Mouse (Mus musculus) CH12.LX (cell line): ENCODE results near the gene Hist1h2ab. TPM values are rescaled to one million over a fixed set of nuclear protein-coding genes. Genes with fewer than 3 reads are reported as not detected.

Experiments used
- DNase-seq: peaks from one replicate; pipeline ENCODE4 v3.0.0-alpha.2; 2013; ENCODE audit errors: extremely low read depth
- H3K27ac ChIP-seq: 2 replicates; pipeline ENCODE4 v1.5.1; 2012; ENCODE audit warnings: low read depth, mild to moderate bottlenecking, control low read depth, moderate library complexity; ENCODE audit not compliant: insufficient read depth
- H3K27me3 ChIP-seq: replicated peaks from 2 replicates; pipeline ENCODE3; 2012; ENCODE audit warnings: inconsistent platforms
- H3K36me3 ChIP-seq, 2 experiments: replicated peaks in 1 of 2; 2 replicates each; pipeline versions ENCODE3 to v1.6.1; 2012; ENCODE audit warnings: inconsistent platforms in 1 of 2, low read length in 1 of 2, mild to moderate bottlenecking in 1 of 2, mixed read lengths in 1 of 2, moderate library complexity in 1 of 2; ENCODE audit not compliant: control insufficient read depth in 1 of 2, insufficient read depth in 1 of 2
- H3K4me1 ChIP-seq, 2 experiments: 2 replicates each; pipeline ENCODE4 v1.6.1; 2012; ENCODE audit warnings: inconsistent platforms in 1 of 2, moderate library complexity in 1 of 2; ENCODE audit not compliant: insufficient read depth in 2 of 2, control insufficient read depth in 1 of 2
- H3K4me2 ChIP-seq: 2 replicates; pipeline ENCODE4 v1.6.1; 2012; ENCODE audit warnings: low read depth, mild to moderate bottlenecking, control low read depth; ENCODE audit not compliant: poor library complexity, insufficient read depth, severe bottlenecking
- H3K4me3 ChIP-seq, 3 experiments: fragments of 150-350 bp in 1 of 3; sonication (generic) in 1 of 3; replicated peaks in 1 of 3; 2 replicates each; pipeline versions ENCODE3 to v1.5.1; 2011 to 2012; ENCODE audit warnings: low read depth in 2 of 3, low read length in 2 of 3, mild to moderate bottlenecking in 2 of 3, moderate library complexity in 2 of 3, control low read depth in 1 of 3, improper control_type of control experiment in 1 of 3, inconsistent platforms in 1 of 3, mixed read lengths in 1 of 3; ENCODE audit not compliant: poor library complexity in 1 of 3
- H3K79me2 ChIP-seq: replicated peaks from 2 replicates; pipeline ENCODE4 v1.6.1; 2012; ENCODE audit warnings: mild to moderate bottlenecking, moderate library complexity; ENCODE audit not compliant: control insufficient read depth, poor library complexity, insufficient read depth, severe bottlenecking; ENCODE audit errors: extremely low read depth
- H3K9ac ChIP-seq: 2 replicates; pipeline ENCODE4 v1.6.1; 2012; ENCODE audit warnings: low read depth, mild to moderate bottlenecking, control low read depth, moderate library complexity; ENCODE audit not compliant: insufficient read depth
- H3K9me3 ChIP-seq: replicated peaks from 2 replicates; pipeline ENCODE3; 2012; ENCODE audit warnings: low read length, inconsistent platforms, mixed read lengths
- BHLHE40 ChIP-seq: IDR thresholded peaks from 2 replicates; pipeline ENCODE4 v1.6.1; 2011; ENCODE audit warnings: mild to moderate bottlenecking, low read depth, low read length, improper control_type of control experiment
- CHD1 ChIP-seq: IDR thresholded peaks from 2 replicates; pipeline ENCODE4 v1.6.1; 2012; ENCODE audit warnings: low read depth, low read length, improper control_type of control experiment, inconsistent platforms
- CHD2 ChIP-seq: IDR thresholded peaks from 2 replicates; pipeline ENCODE4 v1.6.1; 2011; ENCODE audit warnings: low read length, improper control_type of control experiment
- CTCF ChIP-seq, 2 experiments: IDR thresholded peaks in 1 of 2; conservative IDR thresholded peaks in 1 of 2; 2 replicates each; pipeline ENCODE4 v1.5.1; 2011 to 2012; ENCODE audit warnings: low read depth in 2 of 2, low read length in 2 of 2, improper control_type of control experiment in 1 of 2, inconsistent platforms in 1 of 2, mild to moderate bottlenecking in 1 of 2, moderate library complexity in 1 of 2
- E2F4 ChIP-seq: IDR thresholded peaks from 2 replicates; pipeline ENCODE4 v1.6.1; 2011; ENCODE audit warnings: low read depth, low read length, improper control_type of control experiment; ENCODE audit not compliant: insufficient replicate concordance
- ELF1 ChIP-seq: IDR thresholded peaks from 2 replicates; pipeline ENCODE4 v1.6.1; 2014; ENCODE audit warnings: low read depth, mild to moderate bottlenecking, inconsistent platforms, low read length, improper control_type of control experiment
- EP300 ChIP-seq: IDR thresholded peaks from 2 replicates; pipeline ENCODE4 v1.6.1; 2011; ENCODE audit warnings: low read length, improper control_type of control experiment
- ETS1 ChIP-seq: conservative IDR thresholded peaks from 2 replicates; pipeline ENCODE4 v1.6.1; 2012; ENCODE audit warnings: low read depth, mild to moderate bottlenecking, inconsistent platforms, low read length, improper control_type of control experiment, moderate library complexity
- GABPA ChIP-seq: IDR thresholded peaks from 2 replicates; pipeline ENCODE4 v1.6.1; 2012; ENCODE audit warnings: low read depth, low read length, improper control_type of control experiment, inconsistent platforms; ENCODE audit not compliant: insufficient replicate concordance
- HCFC1 ChIP-seq: IDR thresholded peaks from 2 replicates; pipeline ENCODE4 v1.6.1; 2012; ENCODE audit warnings: low read depth, mild to moderate bottlenecking, inconsistent platforms, low read length, improper control_type of control experiment
- IRF4 ChIP-seq: IDR thresholded peaks from 2 replicates; pipeline ENCODE4 v1.6.1; 2014; ENCODE audit warnings: low read depth, mild to moderate bottlenecking, inconsistent platforms, low read length, improper control_type of control experiment
- JUN ChIP-seq: IDR thresholded peaks from 2 replicates; pipeline ENCODE4 v1.6.1; 2011; ENCODE audit warnings: low read depth, mild to moderate bottlenecking, low read length, improper control_type of control experiment, moderate library complexity; ENCODE audit not compliant: insufficient read depth
- JUND ChIP-seq: conservative IDR thresholded peaks from 2 replicates; pipeline ENCODE4 v1.6.1; 2011; ENCODE audit warnings: low read depth, low read length, improper control_type of control experiment
- KAT2A ChIP-seq: IDR thresholded peaks from 2 replicates; pipeline ENCODE4 v1.6.1; 2012; ENCODE audit warnings: low read length, improper control_type of control experiment, inconsistent platforms; ENCODE audit not compliant: insufficient replicate concordance
- MAFK ChIP-seq: IDR thresholded peaks from 2 replicates; pipeline ENCODE4 v1.6.1; 2011; ENCODE audit warnings: low read length, improper control_type of control experiment; ENCODE audit not compliant: insufficient replicate concordance
- MAX ChIP-seq: IDR thresholded peaks from 2 replicates; pipeline ENCODE4 v1.6.1; 2011; ENCODE audit warnings: low read length, improper control_type of control experiment
- MAZ ChIP-seq: IDR thresholded peaks from 2 replicates; pipeline ENCODE4 v1.6.1; 2012; ENCODE audit warnings: low read depth, mild to moderate bottlenecking, inconsistent platforms, low read length, improper control_type of control experiment, moderate library complexity
- MEF2A ChIP-seq: IDR thresholded peaks from 2 replicates; pipeline ENCODE4 v1.6.1; 2014; ENCODE audit warnings: low read depth, mild to moderate bottlenecking, inconsistent platforms, low read length, improper control_type of control experiment, borderline replicate concordance
- MXI1 ChIP-seq: IDR thresholded peaks from 2 replicates; pipeline ENCODE4 v1.6.1; 2011; ENCODE audit warnings: mild to moderate bottlenecking, low read depth, low read length, improper control_type of control experiment
- MYC ChIP-seq: IDR thresholded peaks from 2 replicates; pipeline ENCODE4 v1.6.1; 2011; ENCODE audit warnings: low read depth, mild to moderate bottlenecking, improper control_type of control experiment, low read length
- NELFE ChIP-seq: IDR thresholded peaks from 2 replicates; pipeline ENCODE4 v1.6.1; 2011; ENCODE audit warnings: low read depth, low read length, improper control_type of control experiment
- NRF1 ChIP-seq: IDR thresholded peaks from 2 replicates; pipeline ENCODE4 v1.6.1; 2014; ENCODE audit warnings: low read depth, mild to moderate bottlenecking, inconsistent platforms, low read length, improper control_type of control experiment, moderate library complexity
- PAX5 ChIP-seq: IDR thresholded peaks from 2 replicates; pipeline ENCODE4 v1.6.1; 2012; ENCODE audit warnings: low read length, inconsistent platforms, mixed read lengths
- POLR2A ChIP-seq: IDR thresholded peaks from 2 replicates; pipeline ENCODE4 v1.6.1; 2011; ENCODE audit warnings: low read depth, mild to moderate bottlenecking, improper control_type of control experiment, low read length
- POLR2AphosphoS2 ChIP-seq: IDR thresholded peaks from 2 replicates; pipeline ENCODE4 v1.6.1; 2011; ENCODE audit warnings: low read depth, low read length, improper control_type of control experiment
- RAD21 ChIP-seq: IDR thresholded peaks from 2 replicates; pipeline ENCODE4 v1.6.1; 2011; ENCODE audit warnings: low read depth, mild to moderate bottlenecking, low read length, improper control_type of control experiment, moderate library complexity
- RCOR1 ChIP-seq: conservative IDR thresholded peaks from 2 replicates; pipeline ENCODE4 v1.6.1; 2012; ENCODE audit warnings: low read depth, mild to moderate bottlenecking, inconsistent platforms, low read length, improper control_type of control experiment
- SIN3A ChIP-seq: IDR thresholded peaks from 2 replicates; pipeline ENCODE4 v1.6.1; 2012; ENCODE audit warnings: low read length, improper control_type of control experiment, inconsistent platforms
- SMC3 ChIP-seq: IDR thresholded peaks from 2 replicates; pipeline ENCODE4 v1.6.1; 2011; ENCODE audit warnings: low read depth, low read length, improper control_type of control experiment
- TBP ChIP-seq: conservative IDR thresholded peaks from 2 replicates; pipeline ENCODE4 v1.6.1; 2011; ENCODE audit warnings: low read depth, low read length, improper control_type of control experiment
- TCF12 ChIP-seq: IDR thresholded peaks from 2 replicates; pipeline ENCODE4 v1.6.1; 2014; ENCODE audit warnings: low read depth, mild to moderate bottlenecking, inconsistent platforms, low read length, improper control_type of control experiment
- UBTF ChIP-seq: IDR thresholded peaks from 2 replicates; pipeline ENCODE4 v1.6.1; 2012; ENCODE audit warnings: low read depth, mild to moderate bottlenecking, inconsistent platforms, low read length, improper control_type of control experiment, moderate library complexity
- USF1 ChIP-seq: IDR thresholded peaks from 2 replicates; pipeline ENCODE4 v1.6.1; 2014; ENCODE audit warnings: low read depth, mild to moderate bottlenecking, inconsistent platforms, low read length, improper control_type of control experiment
- USF2 ChIP-seq: conservative IDR thresholded peaks from 2 replicates; pipeline ENCODE4 v1.6.1; 2011; ENCODE audit warnings: low read depth, low read length, improper control_type of control experiment
- ZC3H11A ChIP-seq: IDR thresholded peaks from 2 replicates; pipeline ENCODE4 v1.6.1; 2012; ENCODE audit warnings: low read depth, mild to moderate bottlenecking, inconsistent platforms, low read length, improper control_type of control experiment
- ZKSCAN1 ChIP-seq: IDR thresholded peaks from 2 replicates; pipeline ENCODE4 v1.6.1; 2012; ENCODE audit warnings: low read depth, inconsistent platforms, low read length, improper control_type of control experiment, borderline replicate concordance
- ZMIZ1 ChIP-seq: IDR thresholded peaks from 2 replicates; pipeline ENCODE4 v1.6.1; 2012; ENCODE audit warnings: low read depth, mild to moderate bottlenecking, inconsistent platforms, low read length, improper control_type of control experiment
- ZNF384 ChIP-seq: IDR thresholded peaks from 2 replicates; pipeline ENCODE4 v1.6.1; 2012; ENCODE audit warnings: low read depth, low read length, improper control_type of control experiment, inconsistent platforms
- dilution Hi-C: fragments of 300-500 bp; cut with MboI; formaldehyde crosslinking; loops from 2 replicates; pipeline ENCODE4 v1.14.3; 2020; ENCODE audit warnings: low sequenced_read_pairs; ENCODE audit not compliant: extremely low pct_unique_long_range_greater_than_20kb, extremely low pct_ligation_motif_present
- in situ Hi-C: fragments of 300-500 bp; cut with MboI; formaldehyde crosslinking; loops from 3 replicates; pipeline ENCODE4 v1.14.3; 2019; ENCODE audit warnings: low sequenced_read_pairs, low pct_ligation_motif_present, low pct_unique_long_range_greater_than_20kb, mixed read lengths
- polyA plus RNA-seq: library from polyadenylated mRNA; unstranded; fragments of >175 nt; gene quantifications from 2 replicates; pipeline ENCODE4 v1.2.1, GENCODE M21; 2012; ENCODE audit warnings: low read depth; ENCODE audit not compliant: insufficient read length
- total RNA-seq, 2 experiments: library from RNA; depleted of rRNA; stranded (reverse); fragments of 300-350 nt in 1 of 2; fragments of >200 nt in 1 of 2; gene quantifications; 2 replicates each; pipeline ENCODE4 v1.2.3; 2012 to 2014

The Hist1h2ab gene
- total and polyA plus RNA-seq, 3 experiments, result 2.9 to 2,243 (median 32.6) TPM

DNA sequence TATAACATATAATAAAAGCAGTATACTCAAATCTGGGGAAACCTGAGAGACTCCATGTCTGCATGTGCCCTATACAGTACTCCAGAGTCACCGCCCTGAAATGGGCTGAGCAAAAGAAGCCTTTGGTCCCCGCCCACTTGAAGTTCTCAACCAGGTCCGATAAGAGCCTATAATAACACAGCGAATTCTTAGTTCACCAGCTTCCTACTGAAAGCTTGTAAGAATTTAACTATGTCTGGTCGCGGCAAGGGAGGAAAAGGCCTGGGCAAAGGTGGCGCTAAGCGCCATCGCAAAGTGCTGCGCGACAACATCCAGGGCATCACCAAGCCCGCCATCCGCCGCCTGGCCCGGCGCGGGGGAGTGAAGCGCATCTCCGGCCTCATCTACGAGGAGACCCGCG lies 5.9 kb downstream of the Hist1h2ab start, which contains the start of gene Hist1h4b:
Gene Hist1h4b (plus strand): TSS at position 224 of the 400 bp plus-strand sequence.
- in situ Hi-C loops (loop anchor here (25.0 kb wide), 1 partner anchor 1719 kb away; the partner anchor contains the start of genes Hist1h2ag, Hist1h2ah, Hist1h2bj and Hist1h2bk), dilution Hi-C loops (no loop called here)
- Histone ChIP-seq H3K9me3 (no peaks in the 10 kb centered on the region), H3K9ac (peak within 1 kb of the TSS; percentile 90), H3K4me1 (peaks cover 3 to 44% of the 10 kb centered on the region in 2 experiments; a peak in 3 of 4 replicates), H3K27ac (peak within 1 kb of the TSS; percentile 86), H3K4me2 (peak within 1 kb of the TSS; percentile 98), H3K4me3 (peak within 1 kb of the TSS; percentile 1 to 51 (median 35)), H3K36me3 (no peaks in the 10 kb centered on the region), H3K27me3 (no peaks in the 10 kb centered on the region), H3K79me2 (no peaks in the 10 kb centered on the region)
- peak; percentile 97 for DNase-seq
- no peak for TF ChIP-seq NRF1
- peak; percentile 99 for TF ChIP-seq TBP
- no peak for TF ChIP-seq RAD21
- TF ChIP-seq POLR2A, result peak; percentile 98; the same call in 1 of the 2 replicates
- no peak for TF ChIP-seq JUN
- TF ChIP-seq POLR2AphosphoS2, result peak; percentile 98
- no peak for TF ChIP-seq MAZ
- no peak for TF ChIP-seq SMC3
- peak; percentile 15; the same call in 1 of the 2 replicates for TF ChIP-seq MEF2A
- no peak for TF ChIP-seq ZC3H11A
- TF ChIP-seq CHD1, result no peak
- peak; percentile 99 for TF ChIP-seq ZMIZ1
- no peak for TF ChIP-seq ZKSCAN1
- no peak for TF ChIP-seq MAFK
- no peak; the same call in none of the 2 replicates for TF ChIP-seq UBTF
- peak; percentile 55; the same call in 1 of the 2 replicates for TF ChIP-seq BHLHE40
- no peak for TF ChIP-seq USF1
- no peak for TF ChIP-seq PAX5
- TF ChIP-seq MXI1, result no peak; the same call in 1 of the 2 replicates
- peak; percentile 82; the same call in 1 of the 2 replicates for TF ChIP-seq E2F4
- TF ChIP-seq JUND, result no peak
- TF ChIP-seq ZNF384, result no peak
- TF ChIP-seq RCOR1, result peak; percentile 92
- TF ChIP-seq MYC, result peak; percentile 26; the same call in 1 of the 2 replicates
- TF ChIP-seq SIN3A, result peak; percentile 89; the same call in 1 of the 2 replicates
- TF ChIP-seq CHD2, result no peak
- TF ChIP-seq MAX, result no peak
- no peak for TF ChIP-seq ETS1
- TF ChIP-seq ELF1, result no peak
- TF ChIP-seq HCFC1, result peak; percentile 83
- TF ChIP-seq IRF4, result no peak; the same call in 1 of the 2 replicates
- no peak for TF ChIP-seq CTCF (conservative IDR thresholded peaks at IDR 0.05 in 1 of 2, IDR thresholded peaks at IDR 0.05 in 1 of 2; ENCODE audit: low read depth in 2 of 2, low read length in 2 of 2)
- no peak for TF ChIP-seq USF2
- no peak for TF ChIP-seq KAT2A
- TF ChIP-seq NELFE, result peak; percentile 100
- TF ChIP-seq GABPA, result no peak
- no peak for TF ChIP-seq EP300
- peak; percentile 89 for TF ChIP-seq TCF12
